Mouse (Mus musculus): Measurements from ENCODE around the gene Kif19a.

Gene Kif19a

DNA sequence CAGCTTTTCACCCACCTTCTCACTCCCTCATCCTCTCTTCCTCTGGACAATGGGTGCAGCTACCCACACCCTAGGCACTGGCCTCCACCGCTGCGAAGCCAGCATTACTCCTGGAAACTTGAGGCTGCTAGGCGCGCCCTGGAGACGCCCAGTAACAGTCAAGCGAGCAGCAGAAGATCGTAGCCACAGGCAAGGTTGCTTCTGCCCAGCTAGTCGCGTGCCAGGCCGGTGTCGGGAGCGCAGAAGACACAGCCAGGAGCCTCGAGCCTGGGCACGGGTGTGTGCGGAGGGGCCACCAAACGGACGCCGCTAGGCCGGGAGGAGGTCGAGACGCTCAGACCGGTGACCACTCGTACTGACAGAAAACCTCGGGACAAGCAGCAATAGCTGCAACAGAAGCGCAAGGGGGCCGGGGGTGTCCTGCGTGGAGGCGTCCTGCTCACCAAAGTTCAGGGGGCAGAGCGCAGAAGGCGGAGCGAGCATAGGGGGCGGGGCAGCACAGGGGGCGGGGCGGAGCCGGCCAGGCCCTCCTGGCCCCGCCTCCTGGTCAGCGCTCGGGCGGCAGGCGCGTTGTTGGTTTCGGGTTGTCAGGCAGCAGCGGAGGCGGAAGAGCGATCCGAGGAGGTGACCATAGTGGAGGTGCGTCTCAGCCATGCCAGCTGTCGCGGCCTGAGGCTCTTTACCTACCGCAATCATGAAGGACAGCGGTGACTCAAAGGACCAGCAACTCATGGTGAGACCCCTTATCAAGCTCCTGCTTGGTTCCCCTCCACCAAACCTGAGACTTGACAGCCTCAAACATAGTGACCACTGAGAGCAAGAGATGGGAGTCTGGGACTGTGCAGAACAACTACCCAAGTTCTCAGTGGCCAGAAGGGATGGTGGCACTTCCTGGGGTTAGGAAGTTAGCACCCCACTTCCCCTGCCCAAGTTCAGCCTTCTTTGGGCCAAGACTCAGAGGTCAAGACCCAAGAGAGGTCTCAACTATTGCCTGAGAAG, at the start of gene Kif19a:
TSS of gene Kif19a (plus strand) at position 569 of the 999 bp plus-strand sequence.
- peak; percentile 37 for DNase-seq (ENCODE audit: low read depth, low spot score)

DNA sequence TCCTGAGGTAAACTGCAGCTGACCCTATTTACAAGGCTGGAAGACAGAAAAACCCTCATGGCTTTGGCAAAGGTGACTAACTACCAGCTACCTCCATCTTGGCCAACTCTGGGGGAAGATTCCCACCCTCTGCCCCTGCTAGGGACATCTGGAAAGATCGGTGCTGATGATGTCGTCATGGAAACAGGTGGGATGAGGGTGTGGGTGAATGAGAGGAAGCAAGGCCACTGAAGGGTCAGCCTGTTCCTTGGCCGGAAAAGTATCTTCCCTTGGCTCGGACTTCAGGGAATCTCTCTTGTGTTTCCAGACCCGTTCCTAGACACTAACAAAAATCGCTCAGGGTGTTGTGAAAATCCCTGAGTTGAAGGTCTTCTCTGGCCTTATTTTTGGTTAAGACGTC, 49.7 kb upstream of the Kif19a start:
- no peak for DNase-seq (ENCODE audit: low read depth, low spot score)

DNA sequence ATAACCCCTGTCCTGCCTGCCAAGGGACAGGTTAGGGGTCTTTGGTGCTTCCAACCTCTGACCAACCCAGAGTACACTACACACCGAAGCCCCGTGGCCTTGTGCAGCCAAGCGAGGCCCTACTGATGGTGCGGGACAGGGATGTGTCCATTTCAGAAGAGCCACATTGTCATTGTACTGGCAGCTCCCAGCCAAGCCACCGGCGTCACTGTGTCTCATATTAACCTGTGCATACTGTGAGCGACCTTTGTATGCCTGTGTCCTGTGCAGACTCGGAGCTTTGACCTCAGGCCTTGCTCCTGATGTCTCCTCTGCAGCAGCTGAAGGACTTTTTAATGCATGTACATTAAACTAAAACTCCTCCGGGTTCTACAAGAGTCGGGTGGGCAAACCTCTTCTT, 44.7 kb upstream of the Kif19a start:
- DNase-seq (ENCODE audit: low read depth, low spot score) = no peak

DNA sequence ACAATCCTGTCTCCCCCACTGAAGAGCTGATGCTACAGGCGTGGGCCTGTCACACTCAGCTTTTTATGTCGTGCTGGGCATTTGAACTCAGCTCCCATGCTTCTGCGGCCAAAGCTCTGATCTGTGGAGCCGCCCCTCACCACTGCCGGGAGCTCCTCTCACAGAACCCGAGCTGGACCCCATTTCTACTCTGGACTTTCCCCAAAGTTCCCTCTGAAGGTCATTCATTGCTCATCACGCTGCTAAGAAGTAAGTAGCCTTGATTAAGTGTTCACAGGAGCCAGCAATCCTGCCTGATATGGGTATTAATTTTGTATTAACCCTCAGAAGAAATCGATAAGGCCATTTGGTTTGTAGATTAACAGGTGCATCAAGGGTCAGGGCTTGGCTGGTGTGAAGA, 42.8 kb upstream of the Kif19a start:
- DNase-seq (ENCODE audit: low read depth, low spot score) = no peak

DNA sequence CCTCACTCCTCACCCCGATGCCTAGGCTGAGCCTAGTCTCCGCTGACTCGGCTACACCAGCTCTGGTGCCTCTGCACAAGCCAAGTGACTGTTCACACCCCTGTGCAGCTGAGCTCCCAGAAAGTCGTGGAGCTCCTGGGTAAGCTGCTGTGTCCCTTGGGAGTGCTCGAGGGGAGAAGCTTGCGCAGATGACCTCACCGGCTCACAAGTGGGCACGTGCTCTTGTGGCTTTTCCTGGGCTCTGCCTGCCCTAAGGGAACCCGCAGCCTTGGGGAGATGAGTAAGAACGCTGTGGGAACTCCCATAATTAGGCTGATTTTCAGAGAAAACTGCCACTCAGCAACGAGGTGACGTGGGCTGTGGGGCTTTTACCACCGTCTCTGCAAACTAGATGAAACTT, 42.2 kb upstream of the Kif19a start:
- DNase-seq (ENCODE audit: low read depth, low spot score) = no peak

DNA sequence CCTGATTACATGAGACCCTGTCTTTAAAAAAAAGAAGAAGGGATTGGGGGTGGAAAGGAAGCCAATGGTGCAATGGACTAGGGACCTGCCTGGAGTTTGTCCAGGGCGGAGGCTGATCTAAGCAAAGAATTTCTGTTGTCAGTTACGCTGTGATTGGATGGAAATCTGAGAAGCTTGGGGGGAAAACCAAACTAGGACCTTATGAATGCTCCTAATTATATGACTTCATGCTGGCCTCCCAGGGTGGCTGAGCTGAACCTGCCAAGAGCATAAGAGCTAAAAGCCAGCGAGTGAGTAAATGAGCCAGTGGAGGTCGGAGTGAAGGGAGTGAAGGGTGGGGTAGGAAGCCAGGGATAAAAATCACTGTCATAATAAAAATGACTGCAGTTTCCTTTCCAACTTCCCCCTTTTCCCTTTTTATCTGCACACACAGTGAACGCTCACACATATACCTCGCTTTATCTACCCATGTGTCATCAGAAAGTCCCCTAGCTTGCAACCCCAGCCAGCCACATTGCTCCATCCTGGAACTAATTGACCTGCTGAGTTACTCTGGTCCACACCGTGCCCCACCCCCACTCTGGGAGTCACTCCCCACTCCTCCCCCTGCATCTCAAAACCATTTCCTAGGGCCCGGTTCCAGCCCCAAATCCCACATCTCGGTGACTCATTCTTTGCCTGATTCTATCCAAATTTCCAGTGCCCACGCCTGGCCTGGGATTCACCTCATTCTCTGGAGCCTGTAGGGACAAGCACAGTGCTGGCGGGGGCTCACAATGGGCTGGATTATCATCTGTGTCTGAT, 40.2 kb upstream of the Kif19a start:
- no peak for DNase-seq (ENCODE audit: low read depth, low spot score)

DNA sequence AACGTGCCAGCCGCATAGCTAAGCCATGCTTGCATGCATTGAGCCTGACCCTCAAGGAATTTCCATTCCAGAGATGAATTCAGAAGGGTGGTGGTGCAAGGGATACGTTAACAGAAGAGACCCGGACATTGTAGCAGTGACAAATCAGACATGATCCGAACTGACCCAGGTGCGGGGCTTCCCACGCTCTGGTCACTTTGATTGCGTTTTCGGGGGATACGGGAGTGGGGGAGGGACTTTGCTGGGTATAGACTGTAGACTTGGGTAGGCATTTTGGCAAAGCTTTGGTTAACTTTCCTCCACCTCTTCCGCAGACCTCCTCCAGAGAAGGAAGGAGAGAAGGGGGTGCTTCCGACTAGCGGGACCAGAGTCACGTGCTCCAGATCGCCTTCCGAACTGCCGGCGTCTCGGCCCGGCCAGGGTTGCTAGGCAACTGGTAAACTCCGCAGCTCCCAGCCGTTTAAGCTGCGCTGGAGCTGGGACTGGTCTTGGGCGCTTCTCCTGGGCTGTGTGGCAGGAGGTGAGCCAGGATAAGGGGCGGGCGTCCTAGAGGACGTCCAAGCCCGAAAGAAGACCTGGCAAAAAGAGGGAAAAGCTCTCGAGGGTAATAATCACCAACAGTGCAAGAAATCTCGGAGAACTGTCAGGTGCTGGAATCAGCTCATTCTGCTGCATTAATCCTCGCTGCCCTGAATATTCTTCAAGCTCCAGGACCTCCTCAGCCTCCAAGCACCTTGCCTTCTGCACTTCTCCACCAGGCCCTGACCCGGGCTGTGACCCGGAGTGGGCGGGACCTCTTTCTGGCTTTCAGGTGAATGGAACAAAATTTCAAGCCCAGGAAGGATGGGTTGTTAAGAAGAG, 38.0 kb upstream of the Kif19a start, which contains the start of gene Dnaic2:
TSS of gene Dnaic2 (plus strand) at position 444 of the 861 bp plus-strand sequence.
- peak; percentile 23 for DNase-seq (ENCODE audit: low read depth, low spot score)

DNA sequence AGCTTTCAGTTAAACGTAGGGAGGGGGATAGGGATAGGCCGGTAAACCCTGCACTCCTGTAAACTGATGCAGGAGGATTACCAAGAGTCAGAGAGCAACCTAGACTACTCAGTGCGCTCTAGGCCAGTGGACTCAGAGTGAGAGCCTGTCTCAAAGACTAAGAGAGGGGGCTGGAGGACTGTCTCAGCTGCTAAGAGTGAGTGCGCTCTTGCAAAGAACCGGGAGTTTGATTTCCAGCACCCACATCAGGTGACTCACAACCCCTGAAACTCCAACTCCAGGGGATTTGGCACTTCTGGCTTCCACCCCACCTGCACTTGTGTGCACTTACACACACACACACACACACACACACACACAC, 37.4 kb upstream of the Kif19a start:
- DNase-seq (ENCODE audit: low read depth, low spot score) = no peak

DNA sequence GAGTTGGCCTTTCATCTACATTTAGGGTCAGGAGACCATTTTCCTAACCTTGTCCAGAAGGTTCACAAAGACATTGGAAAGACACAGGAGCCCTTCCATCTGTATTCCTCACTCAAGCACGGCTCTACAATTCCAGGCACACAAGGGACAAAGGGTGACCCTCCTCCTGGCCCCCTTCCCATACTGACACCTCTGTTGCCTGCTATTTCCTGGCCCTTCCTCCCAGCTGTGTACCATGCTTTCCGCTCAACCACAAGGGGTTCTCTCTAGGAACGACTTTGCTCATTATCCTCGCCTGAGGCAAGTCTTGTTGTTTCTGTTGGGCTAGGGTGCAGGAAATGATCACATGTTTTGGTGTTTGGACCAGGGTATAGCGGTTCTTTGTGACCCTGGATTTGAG, 36.9 kb upstream of the Kif19a start:
- DNase-seq (ENCODE audit: low read depth, low spot score) = no peak

DNA sequence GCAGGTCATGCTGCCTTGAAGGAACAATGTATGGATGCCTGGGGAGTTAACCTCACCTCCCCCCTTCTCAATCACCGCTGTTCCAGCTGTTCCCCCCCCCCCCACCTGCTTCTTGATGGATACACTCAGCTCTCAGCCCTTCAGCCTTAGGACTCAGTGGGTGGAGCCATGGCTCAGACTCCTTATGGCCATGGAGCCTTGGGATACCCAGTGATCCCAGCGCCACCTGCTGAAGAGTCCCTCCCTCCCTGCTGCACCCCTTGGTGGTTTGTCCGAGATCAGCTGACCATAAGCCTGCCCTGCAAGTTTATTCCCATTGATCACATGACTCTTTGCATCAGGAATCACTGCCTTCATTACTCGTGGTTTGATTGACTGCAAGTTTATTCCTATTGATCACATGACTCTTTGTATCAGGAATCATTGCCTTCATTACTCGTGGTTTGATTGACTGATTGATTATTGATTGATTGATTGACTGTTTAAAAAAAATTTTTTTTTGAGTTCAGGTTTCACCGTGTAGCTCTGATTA, 35.3 kb upstream of the Kif19a start:
- no peak for DNase-seq (ENCODE audit: low read depth, low spot score)

DNA sequence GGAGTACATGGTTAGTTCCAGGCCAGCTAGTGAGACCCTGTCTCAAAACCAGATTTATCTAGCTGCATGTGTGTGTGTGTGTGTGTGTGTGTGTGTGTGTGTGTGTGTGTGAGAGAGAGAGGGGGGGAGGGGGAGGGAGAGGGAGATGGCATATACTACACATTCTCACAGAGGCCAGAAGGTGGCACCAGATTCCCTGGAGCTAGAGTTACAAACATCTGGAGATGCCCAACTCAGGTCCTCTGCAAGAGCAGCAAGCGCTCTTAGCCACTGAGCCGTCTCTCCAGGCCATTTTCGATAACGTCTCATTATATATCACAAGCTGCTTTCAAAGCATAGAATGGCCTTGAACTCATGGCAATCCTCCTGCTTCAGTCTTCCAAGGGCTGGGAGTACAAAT, 33.5 kb upstream of the Kif19a start:
- DNase-seq (ENCODE audit: low read depth, low spot score) = no peak

DNA sequence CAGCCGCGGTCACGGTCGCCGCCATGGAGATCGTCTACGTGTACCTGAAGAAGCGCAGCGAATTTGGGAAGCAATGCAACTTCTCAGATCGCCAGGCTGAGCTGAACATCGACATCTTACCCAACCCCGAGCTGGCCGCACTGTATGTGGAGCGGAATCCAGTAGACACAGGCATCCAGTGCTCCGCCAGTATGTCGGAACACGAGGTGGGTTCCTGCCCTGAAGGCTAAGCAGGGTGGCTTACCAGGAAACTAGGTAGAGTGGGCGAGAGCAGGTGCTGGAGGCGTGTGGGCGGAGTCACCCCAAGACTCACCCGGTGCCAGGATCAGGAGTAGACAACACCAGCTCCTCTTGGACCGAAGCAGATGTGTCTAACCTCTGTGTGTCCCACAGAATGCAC, 32.3 kb upstream of the Kif19a start:
- no peak for DNase-seq (ENCODE audit: low read depth, low spot score)

DNA sequence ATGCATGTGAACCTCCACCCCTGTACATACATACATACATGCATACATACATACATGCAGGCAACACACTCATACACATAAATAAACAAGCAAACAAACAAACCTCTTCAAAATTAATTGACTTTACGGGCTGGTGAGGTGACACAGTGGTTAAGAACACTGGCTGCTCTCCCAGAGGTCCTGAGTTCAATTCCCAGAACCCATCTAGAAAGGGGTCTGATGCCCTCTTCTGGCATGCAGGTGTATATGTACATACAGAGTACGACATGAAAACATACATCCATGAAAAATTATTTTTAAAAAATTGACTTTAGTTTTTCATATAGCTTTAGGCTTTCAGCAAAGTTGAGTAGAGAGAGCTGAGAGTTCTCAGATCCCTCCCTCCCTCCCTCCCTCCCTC, 29.1 kb upstream of the Kif19a start:
- no peak for DNase-seq (ENCODE audit: low read depth, low spot score)

DNA sequence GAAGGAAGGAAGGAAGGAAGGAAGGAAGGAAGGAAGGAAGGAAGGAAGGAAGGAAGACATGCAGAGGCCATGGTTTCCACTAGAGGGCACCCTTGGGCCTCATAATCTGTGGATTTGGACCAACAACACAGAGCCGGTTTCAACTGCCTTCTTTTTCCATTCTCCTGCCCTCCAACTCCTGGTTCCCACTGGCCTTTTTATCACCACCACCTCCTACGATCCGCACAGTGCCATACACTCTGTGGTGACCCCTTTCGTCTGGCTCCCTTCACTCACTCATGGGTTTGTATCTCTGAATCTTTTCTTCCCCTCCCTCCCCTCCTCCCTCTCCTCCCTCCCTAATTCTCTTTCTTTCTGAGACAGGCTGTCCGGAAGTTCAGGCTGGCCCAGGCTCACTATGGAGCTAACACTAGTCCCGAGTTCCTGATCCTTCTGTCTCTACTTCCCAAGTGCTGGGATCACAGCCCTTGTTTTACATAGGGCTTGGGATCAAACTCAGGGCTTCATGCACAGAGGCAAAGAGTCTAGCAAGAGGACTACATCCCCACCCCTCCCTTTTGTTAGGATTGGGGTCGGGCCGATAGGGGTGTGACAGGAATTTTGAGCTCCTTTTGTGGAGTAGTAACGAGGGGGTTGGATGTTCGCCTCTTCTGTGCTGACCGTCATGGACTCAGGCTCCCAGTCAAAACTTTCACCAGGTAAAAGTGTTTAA, 28.1 kb upstream of the Kif19a start:
- peak; percentile 48 for DNase-seq (ENCODE audit: low read depth, low spot score)

DNA sequence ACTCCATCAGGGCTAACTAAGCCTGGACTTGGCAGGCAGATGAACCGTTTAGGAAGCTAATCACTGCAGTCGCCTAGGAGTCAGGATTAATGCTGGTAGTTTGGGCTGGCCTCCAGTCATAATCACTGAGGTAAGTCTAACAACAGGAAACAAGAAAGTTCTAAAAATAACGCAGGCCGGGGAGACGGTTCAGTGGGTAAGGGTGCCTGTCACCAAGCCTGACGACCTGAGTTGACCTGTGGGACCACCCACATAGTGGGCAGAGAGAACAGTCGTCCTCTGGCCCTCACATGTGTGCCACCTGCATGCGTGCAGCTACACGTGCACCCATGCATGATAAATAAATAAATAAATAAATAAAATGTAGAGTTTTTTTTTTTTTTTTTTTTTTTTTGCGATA, 24.6 kb upstream of the Kif19a start:
- no peak for DNase-seq (ENCODE audit: low read depth, low spot score)

DNA sequence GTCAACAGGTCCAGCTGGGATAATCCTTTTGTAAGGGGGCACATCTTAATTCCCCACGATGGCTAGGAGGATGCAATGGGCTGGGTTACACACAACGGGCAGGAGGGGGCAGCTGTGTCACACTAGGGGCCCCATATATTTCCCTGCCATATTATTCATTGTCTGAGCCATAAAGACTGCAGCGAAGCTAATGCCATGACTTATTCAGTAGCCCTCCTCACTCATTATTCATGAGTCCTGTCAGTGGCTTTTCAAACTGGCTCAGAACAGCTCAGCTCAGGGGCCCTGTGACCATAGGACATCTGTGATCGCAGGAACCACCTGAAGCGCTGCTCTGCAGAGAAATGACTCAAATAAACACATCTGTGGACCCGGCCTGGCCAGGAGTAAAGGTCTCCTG, 23.7 kb upstream of the Kif19a start:
- no peak for DNase-seq (ENCODE audit: low read depth, low spot score)

DNA sequence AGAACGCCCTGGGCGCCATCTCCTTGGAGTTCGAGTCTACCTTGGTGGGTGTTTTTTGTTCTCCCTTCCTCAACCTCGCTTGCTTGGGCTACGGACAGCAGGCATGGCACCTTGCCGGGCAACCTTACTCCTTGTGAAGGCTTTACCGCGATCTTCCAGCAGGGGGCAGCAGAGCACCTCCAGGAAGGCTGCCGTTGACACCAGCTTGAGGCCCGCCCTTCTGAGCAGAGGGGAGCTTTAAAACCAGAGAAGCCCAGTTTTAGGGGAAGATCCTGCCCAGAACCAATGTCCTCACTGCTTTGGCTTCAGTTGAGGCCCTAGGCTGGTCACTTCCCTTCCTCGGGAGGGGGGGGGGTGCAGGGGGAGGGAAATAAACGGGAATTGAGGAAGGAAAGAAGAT, 20.1 kb upstream of the Kif19a start:
- peak; percentile 90 for DNase-seq (ENCODE audit: low read depth, low spot score)

DNA sequence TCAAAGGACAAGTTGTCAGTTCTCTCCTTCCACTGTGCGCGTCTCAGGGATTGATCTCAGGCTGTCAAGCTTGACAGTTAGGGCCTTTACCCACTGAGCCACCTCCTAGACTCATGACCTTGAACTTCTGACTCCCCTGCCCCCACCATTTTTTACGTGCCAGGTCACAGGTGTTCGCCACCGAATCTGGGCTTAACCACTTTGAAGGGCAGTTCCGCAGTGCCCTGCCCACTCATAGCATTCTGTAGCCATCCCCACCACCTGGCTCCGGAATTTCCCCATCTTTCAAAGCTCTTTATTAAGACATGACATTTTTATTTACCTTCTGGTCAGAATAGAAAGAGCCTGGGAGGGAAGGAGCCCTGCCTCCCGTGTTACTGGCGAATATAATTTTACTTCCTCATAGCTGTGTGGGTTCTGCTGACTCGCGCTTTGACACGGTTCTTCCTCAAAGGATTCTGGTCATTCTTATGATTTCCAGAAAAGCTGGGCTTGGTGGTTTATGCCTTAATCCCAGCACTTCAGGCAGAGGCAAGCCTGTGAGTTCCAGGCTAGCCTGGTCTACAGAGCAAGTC, 17.5 kb upstream of the Kif19a start:
- DNase-seq (ENCODE audit: low read depth, low spot score) = no peak

DNA sequence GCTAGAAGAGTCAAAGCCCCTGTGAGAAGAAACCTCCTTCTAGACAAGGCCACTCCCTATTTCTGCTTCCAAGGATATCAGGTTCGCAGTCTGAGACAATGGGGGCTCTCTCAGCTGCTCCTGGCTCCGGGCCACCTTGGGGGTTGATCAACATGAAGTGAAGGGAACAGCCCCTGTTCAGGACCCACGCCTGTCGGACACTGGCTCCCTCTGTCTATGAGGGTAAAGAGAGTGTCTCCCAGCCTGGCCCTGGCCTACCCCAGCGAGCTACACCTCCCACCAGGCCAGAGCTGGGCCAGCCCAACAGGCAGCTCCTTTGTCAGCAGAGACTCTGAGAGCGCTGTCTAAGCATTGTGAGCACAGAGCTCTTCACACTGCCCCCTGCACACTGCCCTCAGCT, 4.7 kb downstream of the Kif19a start:
- no peak for DNase-seq (ENCODE audit: low read depth, low spot score)

DNA sequence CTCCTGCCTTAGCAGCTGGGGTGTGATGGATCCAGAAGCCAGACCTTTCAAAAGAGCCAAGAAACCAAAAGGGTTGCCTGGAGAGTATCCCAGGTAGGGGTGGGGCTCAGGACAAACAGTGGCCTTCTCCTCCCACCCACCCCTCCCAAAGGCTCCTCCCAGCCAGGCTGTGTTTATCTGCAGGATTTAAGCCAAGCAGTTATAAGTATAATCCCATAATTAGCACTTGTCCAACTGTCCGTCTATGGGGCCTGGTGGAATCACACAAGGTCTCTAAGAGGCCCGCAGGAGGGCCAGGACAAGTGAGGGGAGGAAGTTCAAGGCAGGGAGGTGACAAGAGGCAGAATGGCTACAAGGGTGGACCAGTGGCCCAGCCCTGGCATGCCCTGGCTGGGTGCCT, 6.7 kb downstream of the Kif19a start:
- DNase-seq (ENCODE audit: low read depth, low spot score) = no peak

Measured in CD4-positive, CD25-positive, alpha-beta regulatory T cell, adult 2 months (primary cell).